Mouse (Mus musculus): ENCODE measurements at regions not wholly inside any gene's neighbourhood (a gene's known extent, or its start where the extent isn't known, plus 50 kb on each side); places are given as distances from the start of the nearest gene placed in this dataset.

DNA sequence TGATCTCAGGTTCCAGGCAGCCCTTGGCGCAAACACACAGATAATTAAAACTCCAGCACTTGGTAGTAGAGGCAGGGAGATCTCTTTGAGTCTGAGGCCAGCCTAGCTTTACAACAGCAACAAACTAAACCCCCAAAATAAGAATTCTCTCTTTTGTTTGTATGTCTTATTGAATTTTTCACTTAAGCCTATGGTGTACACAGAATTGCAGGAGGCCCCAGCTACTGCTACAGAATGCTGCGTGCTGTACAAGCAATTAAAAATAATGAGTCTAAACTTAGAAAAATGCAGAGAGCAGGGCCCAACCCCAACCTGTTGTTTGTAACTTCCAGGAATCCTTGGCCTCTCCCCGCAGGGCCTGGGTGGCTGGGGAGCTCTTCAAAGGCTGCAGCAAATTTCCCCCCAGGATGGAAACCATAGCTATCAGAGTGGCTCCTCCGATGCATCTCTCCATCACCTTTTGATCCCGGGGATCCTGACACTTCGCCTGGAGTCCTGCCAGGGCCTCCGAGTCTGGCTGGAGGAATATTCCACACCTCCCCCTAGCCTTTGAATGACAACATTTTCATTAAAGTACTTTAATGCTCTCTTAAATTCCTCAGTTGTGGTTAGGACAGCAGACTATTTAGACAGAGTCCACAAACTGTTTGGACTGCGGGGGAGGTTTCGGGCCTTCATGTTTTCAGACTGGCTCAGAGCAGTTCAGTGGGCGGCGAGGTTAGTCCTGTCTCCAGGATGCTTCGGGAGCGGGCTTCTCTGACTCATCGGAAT is 116.7 kb upstream of the Myocd start:
- TF ChIP-seq CTCF (IDR thresholded peaks at IDR 0.05; ENCODE audit: low read depth) (no peak), EP300 (IDR thresholded peaks at IDR 0.05; ENCODE audit: low read depth) (no peak)
